ENCODE assay signal across 10 mouse cellular contexts in the genomic region with DNA sequence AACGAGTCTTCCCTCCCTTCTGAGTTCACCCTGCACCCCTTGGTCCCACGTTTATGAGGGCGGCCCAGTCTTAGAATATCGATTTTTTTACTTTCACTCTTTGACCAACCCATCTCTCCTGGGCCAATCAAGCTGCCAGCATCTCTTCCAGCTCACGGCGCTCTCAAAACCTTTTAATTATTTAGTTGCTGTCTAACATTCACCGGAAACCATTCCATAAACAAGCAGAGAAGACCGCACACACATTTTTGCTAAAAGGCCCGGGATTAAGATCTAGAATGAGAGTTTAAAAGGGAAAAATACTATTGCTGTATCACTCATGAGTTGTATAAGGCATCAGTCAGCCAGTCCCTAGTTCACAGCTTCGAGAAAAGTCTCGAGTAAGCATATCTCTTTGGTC. TPM values are rescaled to one million over a fixed set of nuclear protein-coding genes. Genes with fewer than 3 reads are reported as not detected.
DNase-seq lines count a peak whose midpoint lies in the region; ATAC-seq lines count a peak whose summit lies in the region.
"Had no signal": no experiment of that assay in that cellular context is flagged by ENCODE, and none has a peak within 500 bp of the region (broad histone marks: within the 10 kb centered on the region; RNA-seq: fewer than 3 reads in every experiment).

No protein-coding gene starts in this region.

- peak overlapping the region; percentile 87; the same call in 1 of the 2 replicates for H3K27ac ChIP-seq in kidney, embryonic 15.5 days
- H3K27ac ChIP-seq in embryonic facial prominence, embryonic 12.5 days, result no peak overlapping the region
- H3K27ac ChIP-seq in hindbrain, embryonic 14.5 days, result 0 out of 2 replicates have a peak overlapping the region, but pooled peaks have one; percentile 2
- peak overlapping the region; percentile 89 for H3K27ac ChIP-seq in midbrain, embryonic 14.5 days (replicated peaks; ENCODE audit: low read depth, low read length)
- H3K27ac ChIP-seq: limb, embryonic 12.5 days had no signal

- H3K9me3 ChIP-seq in kidney, embryonic 15.5 days (replicated peaks), result no peaks in the 10 kb centered on the region
- H3K9me3 ChIP-seq in embryonic facial prominence, embryonic 12.5 days, result no peaks in the 10 kb centered on the region
- no peaks in the 10 kb centered on the region for H3K9me3 ChIP-seq in hindbrain, embryonic 14.5 days (ENCODE audit: control insufficient read depth, low read length)
- H3K9me3 ChIP-seq in midbrain, embryonic 14.5 days (ENCODE audit: control insufficient read depth, low read length), result no peaks in the 10 kb centered on the region
- H3K9me3 ChIP-seq: limb, embryonic 12.5 days had no signal

- H3K4me1 ChIP-seq in kidney, embryonic 15.5 days, result peaks cover 65% of the 10 kb centered on the region
- H3K4me1 ChIP-seq in embryonic facial prominence, embryonic 12.5 days, result peaks cover 26% of the 10 kb centered on the region
- peaks cover 9% of the 10 kb centered on the region for H3K4me1 ChIP-seq in hindbrain, embryonic 14.5 days (replicated peaks; ENCODE audit: control insufficient read depth, insufficient read depth, low read length)
- peaks cover 8% of the 10 kb centered on the region; the same call in 1 of the 2 replicates for H3K4me1 ChIP-seq in midbrain, embryonic 14.5 days (ENCODE audit: control insufficient read depth, insufficient read depth, low read length)

- 8% methylated on average over 11 of the region's 11 CpGs for WGBS in kidney, embryonic 15.5 days
- WGBS in embryonic facial prominence, embryonic 12.5 days, result 2% methylated on average over 11 of the region's 11 CpGs
- 4% methylated on average over 11 of the region's 11 CpGs for whole genome bisulfite sequencing in hindbrain, embryonic 14.5 days
- WGBS in midbrain, embryonic 14.5 days, result 2% methylated on average over 11 of the region's 11 CpGs

- peaks cover 92% of the 10 kb centered on the region for H3K27me3 ChIP-seq in kidney, embryonic 15.5 days
- peaks cover 40% of the 10 kb centered on the region for H3K27me3 ChIP-seq in embryonic facial prominence, embryonic 12.5 days
- H3K27me3 ChIP-seq in hindbrain, embryonic 14.5 days (ENCODE audit: control insufficient read depth, insufficient read depth, low read length), result peaks cover 82% of the 10 kb centered on the region
- peaks cover 66% of the 10 kb centered on the region for H3K27me3 ChIP-seq in midbrain, embryonic 14.5 days (ENCODE audit: control insufficient read depth, insufficient read depth, low read length)

- H3K36me3 ChIP-seq in kidney, embryonic 15.5 days, result no peaks in the 10 kb centered on the region
- H3K36me3 ChIP-seq in embryonic facial prominence, embryonic 12.5 days, result no peaks in the 10 kb centered on the region
- no peaks in the 10 kb centered on the region for H3K36me3 ChIP-seq in hindbrain, embryonic 14.5 days (replicated peaks; ENCODE audit: control insufficient read depth, insufficient read depth)
- no peaks in the 10 kb centered on the region for H3K36me3 ChIP-seq in midbrain, embryonic 14.5 days (ENCODE audit: control insufficient read depth, insufficient read depth, low read length)
- H3K36me3 ChIP-seq: limb, embryonic 12.5 days had no signal

- no peak for ATAC-seq in kidney, embryonic 15.5 days (replicated peaks; ENCODE audit: low FRiP score)
- ATAC-seq in embryonic facial prominence, embryonic 12.5 days (ENCODE audit: insufficient number of reproducible peaks, insufficient read depth, low FRiP score, low TSS enrichment), result no peak
- ATAC-seq in hindbrain, embryonic 14.5 days (ENCODE audit: low FRiP score), result no peak
- ATAC-seq in midbrain, embryonic 14.5 days (ENCODE audit: low FRiP score, low TSS enrichment), result no peak
- ATAC-seq in granulocyte monocyte progenitor cell, adult 5-6 weeks (replicated peaks; ENCODE audit: poor library complexity, severe bottlenecking), result no peak

- no peak overlapping the region for H3K9ac ChIP-seq in kidney, embryonic 15.5 days
- no peak overlapping the region for H3K9ac ChIP-seq in embryonic facial prominence, embryonic 12.5 days
- no peak overlapping the region for H3K9ac ChIP-seq in hindbrain, embryonic 14.5 days
- peak overlapping the region; percentile 69 for H3K9ac ChIP-seq in midbrain, embryonic 14.5 days (replicated peaks; ENCODE audit: low read length)

- peak overlapping the region; percentile 55 for H3K4me3 ChIP-seq in kidney, embryonic 15.5 days (replicated peaks)
- no peak overlapping the region for H3K4me3 ChIP-seq in embryonic facial prominence, embryonic 12.5 days
- no peak overlapping the region for H3K4me3 ChIP-seq in hindbrain, embryonic 14.5 days (replicated peaks; ENCODE audit: low read length)
- H3K4me3 ChIP-seq in midbrain, embryonic 14.5 days (replicated peaks; ENCODE audit: low read depth, low read length), result peak overlapping the region; percentile 45

- no peak for DNase-seq in kidney, postnatal 25 days
- no peak for DNase-seq in hindbrain, embryonic 14.5 days (ENCODE audit: low spot score)
- DNase-seq in midbrain, embryonic 14.5 days, result peak; percentile 45
- DNase-seq in layer of hippocampus, adult 9-10 months (ENCODE audit: low spot score), result no peak

- H3K4me2 ChIP-seq in kidney, embryonic 15.5 days, result peak overlapping the region; percentile 93
- peak overlapping the region; percentile 85 for H3K4me2 ChIP-seq in embryonic facial prominence, embryonic 12.5 days (replicated peaks)
- peak overlapping the region; percentile 53 for H3K4me2 ChIP-seq in hindbrain, embryonic 14.5 days (replicated peaks)
- H3K4me2 ChIP-seq in midbrain, embryonic 14.5 days (ENCODE audit: low read length), result peak overlapping the region; percentile 65

RNA-seq across cellular contexts. Expression of a gene that starts 0.8 kb away (rescaled TPM):
- polyA plus RNA-seq in kidney, embryonic 15.5 days (2015; fragmentation: Nextera tagmentation; extraction: Ambion mirVana), result 2.8 and 3.0 TPM in 2 replicates
- 1.8 and 1.9 TPM in 2 replicates for polyA plus RNA-seq in embryonic facial prominence, embryonic 12.5 days (2016; fragmentation: Nextera tagmentation; extraction: Ambion mirVana)
- 0.36 and 0.52 TPM in 2 replicates for polyA plus RNA-seq in hindbrain, embryonic 14.5 days (2014; fragmentation: Nextera tagmentation; extraction: Ambion mirVana)
- polyA plus RNA-seq in midbrain, embryonic 14.5 days (2014; fragmentation: Nextera tagmentation; extraction: Ambion mirVana), result 1.7 and 2.5 TPM in 2 replicates
- not detected in 2 replicates for total RNA-seq in granulocyte monocyte progenitor cell, adult 5-6 weeks (2014; fragmentation: Nextera tagmentation)
- not detected in 2 replicates for total RNA-seq in granulocyte monocyte progenitor cell, adult 5-6 weeks (2017)
- total RNA-seq: neutrophil, adult 5-6 weeks had no signal
- polyA plus RNA-seq: limb, embryonic 12.5 days had no signal

RNA-seq across cellular contexts. Expression of a gene that starts 9.1 kb away (rescaled TPM):
- polyA plus RNA-seq in kidney, embryonic 15.5 days (2015; fragmentation: Nextera tagmentation; extraction: Ambion mirVana), result 4.9 and 6.2 TPM in 2 replicates
- polyA plus RNA-seq in embryonic facial prominence, embryonic 12.5 days (2016; fragmentation: Nextera tagmentation; extraction: Ambion mirVana), result 0.41 and 1.0 TPM in 2 replicates
- polyA plus RNA-seq in hindbrain, embryonic 14.5 days (2014; fragmentation: Nextera tagmentation; extraction: Ambion mirVana), result 1.1 and 1.2 TPM in 2 replicates
- 5.5 and 6.3 TPM in 2 replicates for polyA plus RNA-seq in midbrain, embryonic 14.5 days (2014; fragmentation: Nextera tagmentation; extraction: Ambion mirVana)
- not detected in 2 replicates for total RNA-seq in granulocyte monocyte progenitor cell, adult 5-6 weeks (2014; fragmentation: Nextera tagmentation)
- total RNA-seq in granulocyte monocyte progenitor cell, adult 5-6 weeks (2017), result not detected in 2 replicates
- total RNA-seq: adrenal gland, postnatal 10 days; neutrophil, adult 5-6 weeks had no signal
- polyA plus RNA-seq: limb, embryonic 12.5 days had no signal

RNA-seq across cellular contexts. Expression of a gene that starts 9.6 kb away (rescaled TPM):
- 98.5 and 108 TPM in 2 replicates for polyA plus RNA-seq in kidney, embryonic 15.5 days (2015; fragmentation: Nextera tagmentation; extraction: Ambion mirVana)
- 22.6 and 23.6 TPM in 2 replicates for polyA plus RNA-seq in embryonic facial prominence, embryonic 12.5 days (2016; fragmentation: Nextera tagmentation; extraction: Ambion mirVana)
- 28.2 and 29.0 TPM in 2 replicates for polyA plus RNA-seq in hindbrain, embryonic 14.5 days (2014; fragmentation: Nextera tagmentation; extraction: Ambion mirVana)
- 88.6 and 120 TPM in 2 replicates for polyA plus RNA-seq in midbrain, embryonic 14.5 days (2014; fragmentation: Nextera tagmentation; extraction: Ambion mirVana)
- total RNA-seq in granulocyte monocyte progenitor cell, adult 5-6 weeks (2014; fragmentation: Nextera tagmentation), result 17.0 TPM in 1 of 2 replicates, not detected in the other
- not detected in 2 replicates for total RNA-seq in granulocyte monocyte progenitor cell, adult 5-6 weeks (2017)

Comparison
In these comparisons a context has a peak if more than half of its experiments do, and no peak if none do; other contexts are left out.
1. H3K4me3 ChIP-seq: peak in kidney, embryonic 15.5 days (single experiment) and midbrain, embryonic 14.5 days (single experiment); none in embryonic facial prominence, embryonic 12.5 days (single experiment) and hindbrain, embryonic 14.5 days (single experiment).
2. Peak in every context shown above with its lines, with median percentiles within 50 percentile points of each other: H3K4me2 ChIP-seq.